9 mouse cellular contexts compared by ENCODE assay signal in genomic region chr9:41736881-41737280, GRCm38 (mm10).
DNase-seq lines count a peak whose midpoint lies in the region; ATAC-seq and TF ChIP-seq lines count a peak whose summit lies in the region.
"Had no signal": no experiment of that assay in that cellular context is flagged by ENCODE, and none has a peak within 500 bp of the region (broad histone marks: within the 10 kb centered on the region; RNA-seq: fewer than 3 reads in every experiment).

No protein-coding gene starts in this region.

- H3K4me1 ChIP-seq in kidney, embryonic 14.5 days (ENCODE audit: control insufficient read depth, insufficient read depth, low read length): peaks cover 7% of the 10 kb centered on the region; the same call in 1 of the 2 replicates
- peaks cover 2% of the 10 kb centered on the region; the same call in 1 of the 2 replicates for H3K4me1 ChIP-seq in cortical plate, adult 2 months (ENCODE audit: control insufficient read depth, insufficient read depth, low read length)
- H3K4me1 ChIP-seq in hindbrain, embryonic 12.5 days: peaks cover 22% of the 10 kb centered on the region
- peaks cover 27% of the 10 kb centered on the region for H3K4me1 ChIP-seq in midbrain, embryonic 14.5 days (ENCODE audit: control insufficient read depth, insufficient read depth, low read length)

- H3K4me2 ChIP-seq in kidney, embryonic 14.5 days (replicated peaks; ENCODE audit: low read depth, low read length): peak overlapping the region; percentile 84
- H3K4me2 ChIP-seq in hindbrain, embryonic 12.5 days (replicated peaks): peak overlapping the region; percentile 56
- peak overlapping the region; percentile 70 for H3K4me2 ChIP-seq in midbrain, embryonic 14.5 days (ENCODE audit: low read length)

- no peak for TF ChIP-seq CTCF in cortical plate, adult 2 months (IDR thresholded peaks at IDR 0.05; ENCODE audit: extremely low read depth, insufficient read depth, low read length)

- peak overlapping the region; percentile 83; the same call in 1 of the 2 replicates for H3K27ac ChIP-seq in kidney, embryonic 14.5 days (ENCODE audit: low read depth, low read length)
- H3K27ac ChIP-seq in cortical plate, adult 2 months (ENCODE audit: insufficient read depth, low read length): no peak overlapping the region
- H3K27ac ChIP-seq in hindbrain, embryonic 12.5 days: peak overlapping the region; percentile 98
- peak overlapping the region; percentile 99 for H3K27ac ChIP-seq in midbrain, embryonic 14.5 days (replicated peaks; ENCODE audit: low read depth, low read length)

- H3K36me3 ChIP-seq in kidney, embryonic 14.5 days (ENCODE audit: control insufficient read depth, insufficient read depth, low read length): no peaks in the 10 kb centered on the region
- no peaks in the 10 kb centered on the region for H3K36me3 ChIP-seq in hindbrain, embryonic 12.5 days
- H3K36me3 ChIP-seq in midbrain, embryonic 14.5 days (ENCODE audit: control insufficient read depth, insufficient read depth, low read length): no peaks in the 10 kb centered on the region

- intact Hi-C loops in left cerebral cortex, postnatal 14 days (cut with DNase I): loop anchor here (5.0 kb wide), 2 partner anchors 150 to 215 kb away; no protein-coding TSS in a partner anchor

- no peak for ATAC-seq in kidney, embryonic 14.5 days (ENCODE audit: low FRiP score, low TSS enrichment)
- 0 out of 2 replicates have a peak, but pooled peaks have one; percentile 24 for ATAC-seq in hindbrain, embryonic 12.5 days (ENCODE audit: low FRiP score)
- 0 out of 2 replicates have a peak, but pooled peaks have one; percentile 6 for ATAC-seq in midbrain, embryonic 14.5 days (ENCODE audit: low FRiP score, low TSS enrichment)

- 17% methylated on average over 6 of the region's 6 CpGs for WGBS in kidney, embryonic 14.5 days
- WGBS in hindbrain, embryonic 12.5 days: 12% methylated on average over 6 of the region's 6 CpGs
- WGBS in midbrain, embryonic 14.5 days: under 1% methylated on average over 6 of the region's 6 CpGs

- H3K9me3 ChIP-seq in kidney, embryonic 14.5 days (ENCODE audit: control insufficient read depth, low read length): no peaks in the 10 kb centered on the region
- no peaks in the 10 kb centered on the region for H3K9me3 ChIP-seq in hindbrain, embryonic 12.5 days (replicated peaks)
- H3K9me3 ChIP-seq in midbrain, embryonic 14.5 days (ENCODE audit: control insufficient read depth, low read length): no peaks in the 10 kb centered on the region

- no peaks in the 10 kb centered on the region for H3K27me3 ChIP-seq in kidney, embryonic 14.5 days (ENCODE audit: control insufficient read depth, insufficient read depth, low read length)
- no peaks in the 10 kb centered on the region for H3K27me3 ChIP-seq in hindbrain, embryonic 12.5 days
- H3K27me3 ChIP-seq in midbrain, embryonic 14.5 days (ENCODE audit: control insufficient read depth, insufficient read depth, low read length): no peaks in the 10 kb centered on the region

- no peak for DNase-seq in kidney, adult 8-10 months
- DNase-seq in midbrain, embryonic 14.5 days: no peak
- no peak for DNase-seq in layer of hippocampus, postnatal 10 days (ENCODE audit: low spot score in 2 of 2)
- no peak for DNase-seq in left cerebral cortex, postnatal 14 days (ENCODE audit: low spot score in 2 of 2)
- DNase-seq in yolk sac, embryonic 10.5 days (ENCODE audit: low spot score): no peak
- DNase-seq: spleen, adult 18-20 months had no signal

- H3K9ac ChIP-seq in kidney, embryonic 14.5 days (ENCODE audit: low read depth, low read length): peak overlapping the region; percentile 61; the same call in 1 of the 2 replicates
- H3K9ac ChIP-seq in hindbrain, embryonic 12.5 days: peak overlapping the region; percentile 52; the same call in 1 of the 2 replicates
- H3K9ac ChIP-seq in midbrain, embryonic 14.5 days (replicated peaks; ENCODE audit: low read length): peak overlapping the region; percentile 60

- H3K4me3 ChIP-seq in kidney, embryonic 14.5 days (ENCODE audit: low read length): peak overlapping the region; percentile 39; the same call in 1 of the 2 replicates
- peak overlapping the region; percentile 59 for H3K4me3 ChIP-seq in cortical plate, adult 2 months (ENCODE audit: insufficient read depth, low read length)
- H3K4me3 ChIP-seq in hindbrain, embryonic 12.5 days: peak overlapping the region; percentile 29
- H3K4me3 ChIP-seq in midbrain, embryonic 14.5 days (replicated peaks; ENCODE audit: low read depth, low read length): peak overlapping the region; percentile 33

- no peak for TF ChIP-seq POLR2A in cortical plate, adult 2 months (IDR thresholded peaks at IDR 0.05; ENCODE audit: extremely low read depth, insufficient read depth, low read length)
